Mouse (Mus musculus) ES-E14 (cell line): Measurements from ENCODE around the gene Eif4e1b. TPM values are rescaled to one million over a fixed set of nuclear protein-coding genes. Genes with fewer than 3 reads are reported as not detected.

Experiments
- DNase-seq: peaks from one replicate; pipeline ENCODE4 v3.0.0-alpha.2; 2013; ENCODE audit warnings: low read depth, low spot score
- H3K27ac ChIP-seq: 2 replicates; pipeline ENCODE4 v1.5.1; 2012; ENCODE audit warnings: low read depth, mild to moderate bottlenecking, low read length, moderate library complexity, mixed read lengths; ENCODE audit not compliant: poor library complexity, insufficient read depth, severe bottlenecking
- H3K36me3 ChIP-seq: 2 replicates; pipeline ENCODE4 v1.6.1; 2012; ENCODE audit warnings: mild to moderate bottlenecking, low read length, moderate library complexity, mixed read lengths; ENCODE audit not compliant: control insufficient read depth, poor library complexity, insufficient read depth, severe bottlenecking
- H3K4me1 ChIP-seq, 2 experiments: fragments of 150-350 bp in 1 of 2; sonication (generic) in 1 of 2; 2 replicates each; pipeline ENCODE4 v1.6.1; 2012; ENCODE audit warnings: low read length in 2 of 2, mild to moderate bottlenecking in 1 of 2, mixed read lengths in 1 of 2; ENCODE audit not compliant: control insufficient read depth in 2 of 2, insufficient read depth in 2 of 2, poor library complexity in 1 of 2
- H3K4me3 ChIP-seq, 2 experiments: fragments of 150-350 bp in 1 of 2; sonication (generic) in 1 of 2; 2 replicates each; pipeline ENCODE4 v1.5.1; 2012; ENCODE audit warnings: low read length in 2 of 2, low read depth in 1 of 2, mild to moderate bottlenecking in 1 of 2, mixed read lengths in 1 of 2; ENCODE audit not compliant: insufficient read depth in 1 of 2, poor library complexity in 1 of 2, severe bottlenecking in 1 of 2
- H3K9ac ChIP-seq: 2 replicates; pipeline ENCODE4 v1.6.1; 2012; ENCODE audit warnings: low read depth, mild to moderate bottlenecking, low read length, mixed read lengths; ENCODE audit not compliant: poor library complexity, insufficient read depth, severe bottlenecking
- H3K9me3 ChIP-seq: fragments of 150-350 bp; sonication (generic); 2 replicates; pipeline ENCODE4 v1.6.1; 2012; ENCODE audit warnings: low read depth, mild to moderate bottlenecking, low read length; ENCODE audit not compliant: control insufficient read depth, insufficient read depth
- CHD2 ChIP-seq: IDR thresholded peaks from 2 replicates; pipeline ENCODE4 v1.6.1; 2014; ENCODE audit warnings: mild to moderate bottlenecking, low read depth, low read length, inconsistent platforms
- HCFC1 ChIP-seq: IDR thresholded peaks from 2 replicates; pipeline ENCODE4 v1.6.1; 2012; ENCODE audit warnings: low read length, inconsistent platforms, borderline replicate concordance; ENCODE audit not compliant: insufficient read depth
- MAFK ChIP-seq: IDR thresholded peaks from 2 replicates; pipeline ENCODE4 v1.6.1; 2014; ENCODE audit warnings: mild to moderate bottlenecking, low read depth, low read length, inconsistent platforms; ENCODE audit not compliant: insufficient read depth
- ZC3H11A ChIP-seq: IDR thresholded peaks from 2 replicates; pipeline ENCODE4 v1.6.1; 2012; ENCODE audit warnings: low read depth, mild to moderate bottlenecking, inconsistent platforms, low read length, borderline replicate concordance
- ZNF384 ChIP-seq: IDR thresholded peaks from 2 replicates; pipeline ENCODE4 v1.6.1; 2012; ENCODE audit warnings: low read depth, low read length, inconsistent platforms
- in situ Hi-C, 2 experiments: fragments of 600-800 bp; cut with MboI; formaldehyde crosslinking; loops; one replicate each; pipeline ENCODE4 v1.15.1; 2025; ENCODE audit warnings: low sequenced_read_pairs in 2 of 2, inconsistent platforms in 1 of 2; ENCODE audit not compliant: unreplicated experiment in 2 of 2
- total RNA-seq: library from RNA; depleted of rRNA; stranded (reverse); fragments of 300-350 nt; gene quantifications from 2 replicates; pipeline ENCODE4 v1.2.3, GENCODE M21; 2012

Eif4e1b gene
- total RNA-seq, 1 experiment: 0.54 TPM

DNA sequence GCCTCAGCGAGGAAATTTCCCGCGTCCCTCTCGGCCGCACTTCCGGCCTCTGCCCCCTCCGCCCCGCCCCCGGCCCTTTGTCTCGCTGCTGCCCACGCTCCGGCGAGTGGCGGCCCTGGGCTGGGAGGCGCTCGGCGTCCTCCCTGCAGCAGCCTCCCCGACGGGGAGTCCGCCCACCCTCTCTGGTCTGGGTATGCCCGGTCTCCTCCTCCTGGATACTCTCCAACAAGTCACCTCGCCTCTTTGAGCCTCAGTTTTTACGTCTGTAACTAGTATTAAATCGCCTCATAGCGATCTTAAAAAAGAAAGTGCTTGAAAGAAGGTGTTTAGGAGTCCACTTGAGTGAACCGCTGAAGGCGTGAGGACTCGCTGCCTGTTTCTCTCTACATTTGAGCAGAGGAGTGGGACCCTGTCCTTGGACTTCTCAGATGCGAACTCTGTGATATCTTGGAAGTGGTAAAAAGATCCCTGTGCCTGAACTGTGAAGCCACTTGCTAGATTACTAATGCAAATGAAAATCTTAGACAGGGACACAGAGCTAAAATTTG, 33.9 kb upstream of the Eif4e1b start, which contains the start of gene Gprin1:
TSS of gene Gprin1 (minus strand) at position 11 of the 548 bp plus-strand sequence.
- H3K4me1 ChIP-seq: peaks cover 0 to 2% of the 10 kb centered on the region in 2 experiments; a peak in 1 of 4 replicates
- DNase-seq: no peak
- H3K36me3 ChIP-seq: no peaks in the 10 kb centered on the region
- peak within 1 kb of the TSS; percentile 79 to 89 for H3K4me3 ChIP-seq
- no peak within 1 kb of the TSS for H3K27ac ChIP-seq
- no peak for TF ChIP-seq ZC3H11A
- no peak for TF ChIP-seq CHD2
- TF ChIP-seq HCFC1: no peak
- TF ChIP-seq MAFK: no peak
- TF ChIP-seq ZNF384: no peak
- in situ Hi-C loops: no loop called here
- H3K9me3 ChIP-seq: no peaks in the 10 kb centered on the region
- H3K9ac ChIP-seq: peak within 1 kb of the TSS; percentile 52

DNA sequence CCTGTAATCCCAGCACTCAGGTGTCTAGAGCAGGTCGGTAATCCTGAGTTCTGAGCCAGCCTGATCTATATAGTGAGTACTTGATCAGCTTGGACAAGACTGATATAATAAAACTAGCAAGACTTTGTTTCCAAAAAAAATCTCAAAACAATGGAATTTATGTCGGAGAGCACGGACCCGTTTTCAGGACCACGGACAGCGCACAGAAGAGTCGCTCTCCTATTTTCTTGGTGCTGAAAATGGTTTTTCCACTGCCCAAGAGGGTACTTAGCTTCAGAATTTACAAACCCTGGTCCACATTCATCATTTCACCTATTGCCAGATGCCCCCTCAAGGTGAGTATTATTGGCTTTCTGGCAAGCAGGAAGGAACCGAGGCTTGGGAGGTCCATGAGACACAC, 33.1 kb upstream of the Eif4e1b start:
- TF ChIP-seq CHD2 (no peak), ZC3H11A (no peak), HCFC1 (no peak), MAFK (no peak), ZNF384 (no peak)
- Histone ChIP-seq H3K27ac (no peak overlapping the region), H3K4me1 (peaks cover 0 to 2% of the 10 kb centered on the region in 2 experiments; a peak in 1 of 4 replicates), H3K36me3 (no peaks in the 10 kb centered on the region), H3K9ac (no peak overlapping the region), H3K9me3 (no peaks in the 10 kb centered on the region), H3K4me3 (no peak overlapping the region)
- no peak for DNase-seq
- in situ Hi-C loops: no loop called here

DNA sequence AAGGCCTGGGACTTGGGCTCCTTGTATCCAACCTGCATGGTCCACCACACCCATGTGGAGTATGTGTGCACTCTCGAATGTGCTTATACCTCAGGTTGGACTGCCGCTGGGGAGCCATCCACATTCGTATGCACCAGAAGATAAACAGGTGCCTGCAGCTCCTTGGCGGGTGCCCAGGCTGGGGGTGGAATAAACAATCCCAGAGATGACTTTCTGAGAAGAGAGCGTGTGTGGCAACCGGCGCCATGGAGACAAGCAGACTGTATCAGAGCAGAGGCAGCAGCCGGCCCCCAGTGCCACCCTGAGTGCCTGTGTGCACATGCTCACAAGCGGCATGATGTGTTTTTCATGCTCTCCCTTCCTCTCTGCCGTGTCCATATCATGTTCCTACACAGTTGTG, 31.1 kb upstream of the Eif4e1b start:
- in situ Hi-C loops: no loop called here
- TF ChIP-seq ZC3H11A (no peak), HCFC1 (no peak), MAFK (no peak), ZNF384 (no peak), CHD2 (no peak)
- Histone ChIP-seq H3K4me3 (no peak overlapping the region), H3K9ac (no peak overlapping the region), H3K36me3 (no peaks in the 10 kb centered on the region), H3K9me3 (no peaks in the 10 kb centered on the region), H3K4me1 (peaks cover 0 to 2% of the 10 kb centered on the region in 2 experiments; a peak in 1 of 4 replicates), H3K27ac (no peak overlapping the region)
- no peak for DNase-seq

DNA sequence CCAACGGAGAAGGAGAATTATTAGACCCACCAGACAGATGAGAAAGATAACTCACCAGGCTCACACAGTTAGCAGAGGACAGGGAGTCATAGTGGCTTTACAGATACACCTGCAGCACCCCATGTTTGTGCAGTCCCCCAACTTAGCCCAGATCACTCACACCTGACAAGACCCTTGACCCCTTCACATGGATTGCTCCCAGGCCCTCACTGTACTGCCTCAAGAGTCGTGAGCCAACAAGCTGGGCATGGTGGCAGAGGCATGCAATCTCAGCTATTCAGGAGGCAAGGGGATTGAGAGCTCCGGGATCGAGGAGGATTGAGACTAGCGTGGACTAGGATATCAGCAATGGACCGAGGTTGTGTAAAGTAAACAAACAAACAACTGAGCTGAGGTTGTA, 30.1 kb upstream of the Eif4e1b start:
- Histone ChIP-seq H3K4me1 (peaks cover 0 to 2% of the 10 kb centered on the region in 2 experiments; a peak in 1 of 4 replicates), H3K9me3 (no peaks in the 10 kb centered on the region), H3K4me3 (no peak overlapping the region), H3K27ac (no peak overlapping the region), H3K36me3 (no peaks in the 10 kb centered on the region), H3K9ac (no peak overlapping the region)
- no peak for DNase-seq
- in situ Hi-C loops: no loop called here
- TF ChIP-seq CHD2 (no peak), ZC3H11A (no peak), ZNF384 (no peak), HCFC1 (no peak), MAFK (no peak)
